Mouse (Mus musculus) E14TG2a.4 (cell line): Measurements from ENCODE around the gene Lrrc20.

Source experiments
- CTCF ChIP-seq: conservative IDR thresholded peaks from 2 replicates; pipeline ENCODE4 v1.5.1; 2014; ENCODE audit warnings: low read length
- POU5F1 ChIP-seq: IDR thresholded peaks from 2 replicates; pipeline ENCODE4 v1.6.1; 2014; ENCODE audit warnings: low read length, borderline replicate concordance

DNA sequence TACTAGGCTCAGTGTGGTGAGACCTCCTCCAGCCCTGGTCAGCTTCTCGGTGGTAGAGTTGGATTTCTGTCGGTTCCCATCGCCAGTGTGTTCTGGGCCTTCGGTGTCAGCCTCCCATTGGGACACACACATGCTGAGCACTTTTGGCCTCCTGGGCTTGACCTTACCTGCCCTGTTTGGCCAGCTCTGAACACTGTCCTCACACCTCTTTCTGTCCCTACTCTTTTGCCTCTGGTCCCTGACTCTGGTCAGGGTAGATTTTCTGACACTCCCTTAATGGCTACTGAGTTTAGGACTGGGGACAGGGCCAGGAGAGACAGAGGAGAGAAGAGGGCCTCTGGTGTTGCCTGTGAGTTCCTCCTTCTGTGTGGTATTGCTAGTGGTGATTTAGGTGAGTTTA, 4.3 kb downstream of the Lrrc20 start:
- no peak for TF ChIP-seq CTCF
- no peak for TF ChIP-seq POU5F1
